Mouse (Mus musculus) testis, adult 2 months (tissue): Measurements from ENCODE around the gene Cmbl. TPM values are rescaled to one million over a fixed set of nuclear protein-coding genes. Genes with fewer than 3 reads are reported as not detected.

Experiments
- H3K27ac ChIP-seq: fragments of 200-500 bp; 2 replicates; pipeline ENCODE4 v1.5.1; 2012; ENCODE audit warnings: low read depth, low read length; ENCODE audit not compliant: control insufficient read depth, insufficient read depth
- H3K27me3 ChIP-seq: fragments of 200-500 bp; 2 replicates; pipeline ENCODE4 v1.6.1; 2012; ENCODE audit warnings: mild to moderate bottlenecking, low read length, moderate library complexity; ENCODE audit not compliant: control insufficient read depth, insufficient read depth
- H3K36me3 ChIP-seq: fragments of 200-500 bp; 2 replicates; pipeline ENCODE4 v1.6.1; 2012; ENCODE audit warnings: mild to moderate bottlenecking, low read length; ENCODE audit not compliant: control insufficient read depth, insufficient read depth
- H3K4me1 ChIP-seq: fragments of 200-500 bp; 2 replicates; pipeline ENCODE4 v1.6.1; 2012; ENCODE audit warnings: low read length; ENCODE audit not compliant: control insufficient read depth, insufficient read depth
- H3K4me3 ChIP-seq: fragments of 200-500 bp; 2 replicates; pipeline ENCODE4 v1.5.1; 2012; ENCODE audit warnings: low read depth, mild to moderate bottlenecking, low read length, moderate library complexity, mixed read lengths; ENCODE audit not compliant: control insufficient read depth
- CTCF ChIP-seq: fragments of 200-500 bp; IDR thresholded peaks from 2 replicates; pipeline ENCODE4 v1.5.1; 2012; ENCODE audit warnings: low read depth, mild to moderate bottlenecking, inconsistent platforms, low read length, moderate library complexity; ENCODE audit not compliant: control insufficient read depth, insufficient read depth, insufficient replicate concordance
- POLR2A ChIP-seq: fragments of 200-500 bp; IDR thresholded peaks from 2 replicates; pipeline ENCODE4 v1.6.1; 2012; ENCODE audit warnings: low read depth, mild to moderate bottlenecking, inconsistent platforms, low read length, moderate library complexity; ENCODE audit not compliant: control insufficient read depth
- polyA plus RNA-seq: library from polyadenylated mRNA; depleted of rRNA; stranded (reverse); fragments of >200 nt; gene quantifications from 2 replicates; pipeline ENCODE4 v1.2.3, GENCODE M21; 2012

Cmbl gene
- polyA plus RNA-seq, 1 experiment = 12.8 TPM

GRCm38 (mm10) chr15:31561976-31562375 is 3.2 kb upstream of the Cmbl start:
- Histone ChIP-seq H3K27ac (no peak overlapping the region), H3K36me3 (no peaks in the 10 kb centered on the region), H3K4me3 (no peak overlapping the region), H3K4me1 (no peaks in the 10 kb centered on the region), H3K27me3 (no peaks in the 10 kb centered on the region)
- TF ChIP-seq CTCF (no peak), POLR2A (no peak)

DNA sequence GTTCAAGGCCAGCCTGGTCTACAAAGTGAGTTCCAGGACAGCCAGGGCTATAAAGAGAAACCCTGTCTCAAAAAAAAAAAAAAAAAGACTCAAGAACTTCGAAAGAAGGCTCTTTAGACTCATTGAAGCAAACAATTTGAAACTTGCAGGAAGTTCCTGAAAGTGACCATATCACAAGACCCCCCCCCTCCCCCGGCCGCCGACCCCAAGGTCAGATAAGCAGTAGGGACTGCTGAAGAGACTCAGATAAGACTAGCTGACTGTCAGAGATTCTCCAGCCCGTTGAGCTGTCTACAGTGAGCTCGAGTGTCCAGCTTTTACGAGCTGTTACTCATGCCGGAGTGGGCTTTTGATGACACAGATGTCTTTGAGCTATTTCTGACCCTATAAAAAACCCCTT is 2.3 kb upstream of the Cmbl start:
- H3K27ac ChIP-seq = no peak overlapping the region
- no peaks in the 10 kb centered on the region for H3K36me3 ChIP-seq
- no peak overlapping the region for H3K4me3 ChIP-seq
- no peak for TF ChIP-seq CTCF
- TF ChIP-seq POLR2A = no peak
- H3K4me1 ChIP-seq = no peaks in the 10 kb centered on the region
- no peaks in the 10 kb centered on the region for H3K27me3 ChIP-seq

- no peaks in the 10 kb centered on the region for H3K4me1 ChIP-seq
- H3K27ac ChIP-seq = no peak overlapping the region
- no peaks in the 10 kb centered on the region for H3K27me3 ChIP-seq
- TF ChIP-seq CTCF = no peak
- no peak for TF ChIP-seq POLR2A
- H3K36me3 ChIP-seq = no peaks in the 10 kb centered on the region
- no peak overlapping the region for H3K4me3 ChIP-seq
Measured at GRCm38 (mm10) chr15:31563577-31564546, 1.3 kb upstream of the Cmbl start.

GRCm38 (mm10) chr15:31565786-31566185 is 597 bp downstream of the Cmbl start:
- Histone ChIP-seq H3K36me3 (no peaks in the 10 kb centered on the region), H3K27ac (no peak overlapping the region), H3K4me3 (no peak overlapping the region), H3K4me1 (no peaks in the 10 kb centered on the region; the same call in 1 of the 2 replicates), H3K27me3 (no peaks in the 10 kb centered on the region)
- no peak for TF ChIP-seq CTCF
- no peak for TF ChIP-seq POLR2A

DNA sequence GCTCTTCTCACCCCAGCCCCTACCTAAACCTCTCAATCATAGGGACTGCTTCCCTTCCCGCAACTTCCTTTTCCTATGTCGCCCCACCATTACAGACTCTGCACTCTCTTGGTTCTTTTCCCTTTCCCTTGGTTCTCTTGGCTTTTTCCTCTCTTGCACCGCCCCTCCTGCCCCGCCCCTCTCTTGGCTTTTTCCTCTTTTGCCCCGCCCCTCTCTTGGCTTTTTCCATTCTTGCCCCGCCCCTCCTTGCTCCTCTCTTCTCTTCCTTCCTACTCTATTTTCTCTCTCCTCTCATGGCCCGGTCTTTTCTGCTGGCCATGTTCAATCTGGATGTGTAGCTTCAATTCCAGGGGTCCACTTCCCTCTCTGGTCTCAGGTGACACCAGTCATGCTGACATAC is 2.2 kb downstream of the Cmbl start:
- TF ChIP-seq POLR2A (no peak), CTCF (no peak)
- H3K27me3 ChIP-seq = no peaks in the 10 kb centered on the region
- no peak overlapping the region for H3K27ac ChIP-seq
- no peak overlapping the region for H3K4me3 ChIP-seq
- H3K36me3 ChIP-seq = no peaks in the 10 kb centered on the region
- H3K4me1 ChIP-seq = peaks cover 2% of the 10 kb centered on the region

- Histone ChIP-seq H3K4me1 (peaks cover 2% of the 10 kb centered on the region), H3K4me3 (no peak overlapping the region; the same call in 1 of the 2 replicates), H3K36me3 (no peaks in the 10 kb centered on the region), H3K27me3 (no peaks in the 10 kb centered on the region), H3K27ac (peak overlapping the region; percentile 57; the same call in 1 of the 2 replicates)
- TF ChIP-seq CTCF (no peak), POLR2A (peak; percentile 60)
Measured at GRCm38 (mm10) chr15:31568581-31568996, 3.4 kb downstream of the Cmbl start.

DNA sequence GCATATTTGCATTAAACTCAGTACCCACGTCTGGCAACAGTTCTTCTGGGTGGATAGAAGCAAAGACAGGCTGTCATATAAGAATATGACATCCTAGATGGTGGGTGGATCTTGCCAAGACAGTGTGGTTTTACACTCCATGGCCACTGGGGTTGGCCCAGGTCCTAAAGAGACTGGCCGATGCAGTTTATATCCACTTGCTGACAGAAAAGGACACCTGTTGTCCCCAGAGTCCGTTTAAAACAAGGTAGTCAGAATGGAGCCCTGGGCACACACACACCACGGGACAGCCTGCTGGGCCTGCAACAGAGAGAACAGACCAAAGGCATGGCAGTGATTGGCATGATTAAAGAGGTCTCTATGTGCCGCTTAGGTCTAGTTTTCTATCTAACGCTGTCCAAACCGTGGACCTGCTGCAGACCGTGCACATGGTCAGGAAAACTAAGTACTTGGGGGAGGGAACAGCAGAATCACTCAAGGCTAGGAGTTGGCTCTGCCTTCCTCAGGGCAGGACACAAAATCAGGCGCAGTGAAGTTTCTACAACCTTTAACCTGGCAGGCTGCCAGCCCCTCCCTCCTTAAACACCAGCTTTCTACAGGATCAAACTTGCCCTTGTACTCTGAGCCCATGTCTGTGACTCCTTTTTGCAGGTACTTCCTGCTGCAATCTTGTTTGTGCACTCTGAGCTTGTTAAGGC is 4.3 kb downstream of the Cmbl start:
- peaks cover 2% of the 10 kb centered on the region for H3K4me1 ChIP-seq
- no peaks in the 10 kb centered on the region for H3K27me3 ChIP-seq
- TF ChIP-seq POLR2A = no peak
- no peak for TF ChIP-seq CTCF
- no peak overlapping the region for H3K4me3 ChIP-seq
- no peak overlapping the region for H3K27ac ChIP-seq
- no peaks in the 10 kb centered on the region for H3K36me3 ChIP-seq
